Mouse (Mus musculus) lung, adult 2 months (tissue): ENCODE measurements around the gene Pgap1. TPM values are rescaled to one million over a fixed set of nuclear protein-coding genes. Genes with fewer than 3 reads are reported as not detected.

Experiments
- DNase-seq: peaks from one replicate; pipeline ENCODE4 v3.0.0; 2022
- H3K4me1 ChIP-seq: fragments of 200-500 bp; 2 replicates; pipeline ENCODE4 v1.6.1; 2011; ENCODE audit warnings: low read length; ENCODE audit not compliant: control insufficient read depth, insufficient read depth
- H3K4me3 ChIP-seq: fragments of 200-500 bp; replicated peaks from 2 replicates; pipeline ENCODE3; 2011; ENCODE audit warnings: low read depth, mild to moderate bottlenecking, control low read depth, low read length; ENCODE audit errors: extremely low read depth
- CTCF ChIP-seq: fragments of 200-500 bp; IDR thresholded peaks from 2 replicates; pipeline ENCODE4 v1.5.1; 2011; ENCODE audit warnings: mild to moderate bottlenecking, low read length, control low read depth; ENCODE audit not compliant: insufficient read depth
- POLR2A ChIP-seq: fragments of 200-500 bp; IDR thresholded peaks from 2 replicates; pipeline ENCODE4 v1.6.1; 2011; ENCODE audit warnings: low read depth, mild to moderate bottlenecking, control low read depth, low read length, borderline replicate concordance; ENCODE audit errors: extremely low read depth
- WGBS: fragments of 180-500 bp; shearing (Covaris S2); methylation state at CpG from one replicate; pipeline ENCODE4 v1.1.7; 2018; 5-methylcytosine and 5-hydroxymethylcytosine counted together
- polyA plus RNA-seq: library from polyadenylated mRNA; depleted of rRNA; stranded (reverse); fragments of >200 nt; gene quantifications from 2 replicates; pipeline ENCODE4 v1.2.3, GENCODE M21; 2012; rRNA removed

Pgap1 gene
- polyA plus RNA-seq, 1 experiment = 1.4 TPM

DNA sequence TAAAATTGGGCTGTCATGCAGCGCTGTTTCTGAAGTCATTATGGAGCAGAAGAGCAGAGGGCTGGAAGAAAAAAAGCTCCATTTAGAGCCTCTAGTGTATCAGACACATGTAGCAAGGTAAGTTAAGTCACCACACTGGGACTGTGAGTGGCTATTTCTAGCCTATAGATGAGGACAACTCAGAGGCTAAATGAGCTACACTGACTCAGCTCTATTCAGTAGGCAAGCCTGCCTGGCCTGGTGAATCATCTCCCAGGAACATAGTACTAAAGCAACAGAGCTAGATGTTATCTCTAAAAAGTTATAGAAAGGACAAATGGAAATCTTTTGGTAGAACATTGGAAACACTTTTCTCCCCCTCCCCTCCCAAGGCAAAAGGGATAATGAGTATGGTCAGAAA lies 90.1 kb downstream of the Pgap1 start:
- DNase-seq = no peak
- no peaks in the 10 kb centered on the region for H3K4me1 ChIP-seq
- TF ChIP-seq POLR2A = no peak
- H3K4me3 ChIP-seq = no peak overlapping the region
- WGBS = 88% methylated on average over 1 of the region's 1 CpGs

DNA sequence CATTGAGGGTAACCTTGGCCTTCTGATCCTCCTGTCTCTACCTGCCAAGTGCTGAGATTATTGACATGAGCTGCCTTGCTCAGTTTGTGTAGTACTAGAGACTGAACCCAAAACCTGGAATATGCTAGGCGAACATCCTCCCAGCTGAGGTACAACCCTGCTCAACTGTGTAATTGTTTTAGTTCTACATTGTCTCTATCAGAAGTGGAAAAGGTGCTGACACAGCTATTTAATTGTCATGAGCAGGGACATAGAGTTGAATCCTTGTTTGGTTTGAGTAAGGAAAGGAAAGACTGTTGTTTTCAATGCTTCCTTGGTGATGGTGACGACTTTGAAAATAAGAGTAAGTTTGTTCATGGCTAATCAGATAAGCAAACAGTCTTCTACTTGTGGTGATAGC lies 105.4 kb downstream of the Pgap1 start:
- no peak for DNase-seq
- WGBS = 80% methylated on average over 2 of the region's 2 CpGs
- Histone ChIP-seq H3K4me3 (no peak overlapping the region), H3K4me1 (no peaks in the 10 kb centered on the region)
- no peak for TF ChIP-seq POLR2A
- TF ChIP-seq CTCF = no peak

DNA sequence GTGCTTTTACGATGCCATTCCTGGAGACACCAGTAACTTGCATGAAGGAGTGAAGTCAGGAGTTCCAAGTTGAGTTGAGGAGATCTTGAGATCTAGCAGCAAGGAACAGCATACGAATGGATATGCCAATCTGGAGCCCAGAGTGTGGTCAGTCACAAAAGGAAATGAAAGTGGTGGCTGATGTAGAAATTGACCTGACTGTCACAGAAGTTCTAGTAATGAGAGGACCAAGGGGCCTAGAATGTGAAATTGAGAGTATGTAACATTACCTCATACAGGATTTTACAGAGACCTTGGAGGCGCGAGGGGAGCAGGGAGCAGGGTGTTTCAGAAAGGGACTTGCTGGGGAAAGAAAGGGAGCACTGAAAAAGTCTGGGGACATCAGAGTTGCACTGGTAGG lies 108.7 kb downstream of the Pgap1 start:
- WGBS = 72% methylated on average over 4 of the region's 4 CpGs

DNA sequence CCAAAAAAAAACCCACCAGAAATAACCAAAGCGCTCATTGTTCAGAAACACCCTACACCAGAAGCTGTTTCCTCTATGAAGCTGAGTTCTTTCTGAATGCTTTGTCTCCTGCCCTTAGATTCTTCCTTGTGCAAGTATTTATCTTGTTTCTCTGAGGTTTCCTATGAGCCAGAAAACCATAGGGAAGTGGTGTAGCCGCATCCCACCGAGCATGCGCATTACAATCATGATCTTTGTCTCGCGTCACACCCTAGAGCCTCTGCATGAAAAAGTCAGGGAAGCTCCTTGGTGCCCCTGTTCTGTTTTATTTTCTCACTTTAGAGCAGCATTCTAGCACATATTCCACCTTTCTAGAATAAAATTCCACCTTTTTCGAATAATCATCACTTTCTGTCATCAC lies 113.8 kb downstream of the Pgap1 start:
- no peak for DNase-seq
- WGBS = 45% methylated on average over 7 of the region's 7 CpGs
- no peak overlapping the region for H3K4me3 ChIP-seq

More for the DNA sequence above, 108.7 kb downstream of the Pgap1 start:
- Histone ChIP-seq H3K4me3 (no peak overlapping the region), H3K4me1 (no peaks in the 10 kb centered on the region)
- no peak for TF ChIP-seq POLR2A
- no peak for TF ChIP-seq CTCF
- DNase-seq = no peak

DNA sequence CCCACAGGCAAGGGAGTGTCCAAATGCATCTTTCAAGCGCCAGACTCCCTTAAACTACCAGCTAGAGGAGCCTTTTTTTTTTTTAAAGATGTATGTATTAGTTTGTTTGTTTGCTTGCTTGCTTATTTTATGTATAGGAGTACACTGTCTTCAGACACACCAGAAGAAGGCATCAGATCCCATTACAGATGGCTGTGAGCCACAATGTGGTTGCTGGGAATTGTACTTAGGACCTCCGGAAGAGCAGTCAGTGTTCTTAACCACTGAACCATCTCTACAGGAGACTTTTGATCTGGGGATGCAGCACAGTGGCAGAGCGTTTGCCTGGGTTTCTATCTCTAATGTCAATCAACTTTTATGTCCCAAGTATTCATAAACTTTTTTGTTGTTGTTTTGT lies 118.4 kb downstream of the Pgap1 start:
- Histone ChIP-seq H3K4me1 (peaks cover 3% of the 10 kb centered on the region; the same call in 1 of the 2 replicates), H3K4me3 (peak overlapping the region; percentile 89)
- WGBS = 52% methylated on average over 3 of the region's 3 CpGs
- no peak for TF ChIP-seq CTCF
- no peak for TF ChIP-seq POLR2A
- peak; percentile 4 for DNase-seq

More for the DNA sequence above, 113.8 kb downstream of the Pgap1 start:
- 0 out of 2 replicates have a peak, but pooled peaks cover 3% of the 10 kb centered on the region for H3K4me1 ChIP-seq
- TF ChIP-seq CTCF = no peak
- TF ChIP-seq POLR2A = no peak

DNA sequence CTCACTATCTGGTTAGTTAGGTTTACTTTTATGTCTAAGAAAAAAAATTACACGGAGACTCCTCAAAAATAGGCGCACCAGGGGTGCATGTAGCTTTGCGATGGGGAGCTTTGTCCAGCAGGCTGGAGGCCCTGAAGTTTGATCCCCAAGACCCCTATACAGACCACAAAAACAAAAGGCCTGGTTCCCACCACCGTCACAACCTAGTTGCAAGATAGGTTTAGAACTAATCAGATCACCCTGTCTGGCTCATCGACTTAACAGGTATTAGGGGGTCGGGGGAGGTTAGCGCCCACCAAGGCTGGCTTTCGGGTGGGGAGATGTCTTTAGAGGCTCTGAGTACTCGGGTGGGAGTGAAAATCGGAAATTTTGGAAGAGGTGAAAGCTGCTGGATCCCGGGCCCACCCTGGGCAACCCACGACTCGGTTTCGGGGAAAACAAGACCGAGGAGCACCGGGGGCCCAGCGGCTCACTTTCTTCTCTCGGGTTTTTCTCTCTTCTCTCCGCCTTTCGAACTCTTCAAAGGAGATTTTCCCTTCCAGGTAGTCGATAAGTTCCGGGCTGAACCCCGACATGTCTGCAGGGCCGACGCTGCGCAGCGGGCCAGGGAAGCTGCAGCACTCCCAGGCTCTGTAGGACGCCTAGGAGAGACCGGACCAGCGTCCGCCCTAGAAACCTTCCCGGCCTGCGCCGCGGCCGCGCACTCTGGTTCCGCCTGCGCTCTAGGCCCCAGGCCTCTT lies 119.0 kb downstream of the Pgap1 start, which contains the start of gene Gtf3c3:
Gene Gtf3c3, minus strand, starts transcription at position 632 of the 740 bp plus-strand sequence.
- peak; percentile 68 for DNase-seq
- H3K4me1 ChIP-seq = peaks cover 3% of the 10 kb centered on the region; the same call in 1 of the 2 replicates
- TF ChIP-seq CTCF = no peak
- peak; percentile 81; the same call in 1 of the 2 replicates for TF ChIP-seq POLR2A
- peak within 1 kb of the TSS; percentile 89 for H3K4me3 ChIP-seq
- 2% methylated on average over 39 of the region's 39 CpGs for WGBS

Other genes starting within 250 kb of the Pgap1 start
- gene Gtf3c3, start 118.7 kb downstream of the Pgap1 start, polyA plus RNA-seq = 2.6 and 4.5 TPM in 2 replicates